Mouse (Mus musculus) right cerebral cortex, postnatal 36 days (tissue): ENCODE data around the gene Atp6v1g2.
A peak's percentile ranks its signal among the peaks of the same experiment; 100 is the strongest.

ENCODE experiments used
- DNase-seq, 2 experiments: peaks; one replicate each; pipeline ENCODE4 v3.0.0; 2022; ENCODE audit warnings: low spot score in 2 of 2, mixed read lengths in 1 of 2

Gene Atp6v1g2

GRCm38 (mm10) chr17:35236996-35237395, 3.5 kb downstream of the Atp6v1g2 start:
- no peak for DNase-seq

DNA sequence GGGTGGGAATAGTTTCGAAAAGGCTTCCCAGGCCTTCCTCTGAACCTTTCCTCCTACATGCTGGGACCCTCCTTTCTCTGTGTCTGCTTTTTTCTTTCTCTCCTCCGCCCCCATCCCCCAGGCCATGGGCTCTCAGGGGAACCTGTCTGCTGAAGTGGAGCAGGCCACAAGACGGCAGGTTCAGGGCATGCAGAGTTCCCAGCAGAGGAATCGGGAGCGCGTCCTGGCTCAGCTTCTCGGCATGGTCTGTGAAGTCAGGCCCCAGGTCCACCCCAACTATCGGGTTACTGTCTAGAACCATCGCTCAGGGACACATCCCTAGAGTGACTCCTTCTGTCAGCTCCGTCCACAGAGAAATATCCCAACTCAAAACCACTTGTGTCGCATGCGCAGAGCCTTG, 4.0 kb downstream of the Atp6v1g2 start:
- no peak for DNase-seq

GRCm38 (mm10) chr17:35239700-35240099, 6.2 kb downstream of the Atp6v1g2 start:
- no peak for DNase-seq

GRCm38 (mm10) chr17:35240384-35241304, 7.2 kb downstream of the Atp6v1g2 start:
- DNase-seq: no peak

DNA sequence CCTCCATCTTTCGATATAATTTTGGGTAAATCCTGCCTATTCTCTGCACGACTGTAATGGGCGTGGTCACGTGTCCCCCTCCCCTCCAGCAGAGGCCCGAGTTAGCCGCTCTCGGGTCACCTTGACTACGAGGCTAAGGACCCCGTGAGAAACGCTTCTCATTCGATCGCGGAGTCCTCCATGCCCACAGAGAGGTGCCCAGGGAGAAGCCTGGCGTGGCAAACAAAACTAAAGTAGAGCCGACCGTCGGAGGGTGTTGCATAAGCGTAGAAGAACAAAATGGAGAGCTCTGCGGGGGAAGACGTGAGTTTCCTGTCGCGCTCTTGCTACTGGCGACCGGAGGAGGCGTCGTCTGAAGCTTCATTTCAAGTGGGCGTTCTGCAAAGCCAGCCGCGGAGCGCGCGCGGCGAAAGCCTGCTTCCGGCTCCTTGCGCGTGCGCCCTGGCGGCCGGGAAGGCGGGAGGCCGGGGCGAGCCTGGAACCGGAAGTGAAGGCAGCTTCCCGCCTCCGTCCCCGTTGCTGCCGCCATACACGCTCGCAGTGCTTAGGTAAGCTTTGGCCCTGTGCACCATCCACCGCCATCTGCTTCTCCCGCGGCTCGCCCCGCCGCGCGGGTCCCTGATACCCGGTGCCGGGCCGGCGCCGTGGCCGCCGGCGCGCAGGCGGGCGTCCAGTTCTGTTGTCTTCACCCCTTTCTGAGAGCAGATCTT, 8.0 kb downstream of the Atp6v1g2 start, which contains the start of gene Ddx39b:
Ddx39b (plus strand) TSS at position 442 of the 710 bp plus-strand sequence.
- DNase-seq: peak; percentile 95

DNA sequence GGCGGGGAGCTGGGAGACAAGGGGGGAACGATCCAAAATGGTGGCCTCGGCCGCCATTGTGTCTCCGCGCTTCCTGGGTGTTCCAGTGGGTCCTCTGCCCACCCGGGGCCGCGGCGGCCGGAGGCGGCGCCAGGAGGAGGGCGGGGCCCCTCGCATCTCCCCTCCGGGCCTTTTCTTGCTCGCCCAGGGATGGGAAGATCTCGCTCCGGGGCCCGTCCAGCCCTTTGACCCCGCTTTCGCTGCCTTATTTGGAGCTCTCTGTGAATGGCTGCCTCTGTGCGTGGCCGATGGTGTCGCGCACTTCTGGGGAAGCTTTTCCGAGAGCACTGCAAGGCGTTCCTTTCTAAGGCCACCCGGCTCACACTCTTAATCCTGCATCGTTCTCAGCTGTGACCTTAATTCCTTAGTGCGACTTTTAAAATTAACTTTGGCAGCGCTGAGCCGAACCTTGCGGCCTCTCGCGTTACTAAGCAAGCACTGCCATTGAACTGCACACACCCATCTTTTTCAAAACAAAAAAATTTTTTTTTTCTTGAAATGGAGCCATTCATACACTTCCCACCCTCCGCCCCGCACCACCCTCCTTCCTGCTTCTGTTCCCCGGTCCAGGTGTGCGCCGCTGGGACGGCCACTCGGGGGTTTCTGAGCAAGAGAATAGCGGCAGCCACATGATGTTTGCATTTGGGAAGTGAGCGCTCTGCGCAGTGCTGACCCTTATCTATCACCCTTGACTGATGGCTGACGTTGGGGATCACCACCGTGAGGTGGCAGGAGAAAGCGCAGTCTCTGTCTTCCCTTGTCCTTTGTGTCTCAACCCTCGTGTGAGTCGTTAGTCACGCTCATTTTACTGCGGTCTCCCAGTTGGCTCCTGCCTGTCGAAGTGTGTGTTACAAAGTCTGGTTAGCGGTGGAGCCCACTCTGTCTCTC, 8.8 kb downstream of the Atp6v1g2 start:
- peak in 1 of 2 experiments; percentile 54 for DNase-seq

DNA sequence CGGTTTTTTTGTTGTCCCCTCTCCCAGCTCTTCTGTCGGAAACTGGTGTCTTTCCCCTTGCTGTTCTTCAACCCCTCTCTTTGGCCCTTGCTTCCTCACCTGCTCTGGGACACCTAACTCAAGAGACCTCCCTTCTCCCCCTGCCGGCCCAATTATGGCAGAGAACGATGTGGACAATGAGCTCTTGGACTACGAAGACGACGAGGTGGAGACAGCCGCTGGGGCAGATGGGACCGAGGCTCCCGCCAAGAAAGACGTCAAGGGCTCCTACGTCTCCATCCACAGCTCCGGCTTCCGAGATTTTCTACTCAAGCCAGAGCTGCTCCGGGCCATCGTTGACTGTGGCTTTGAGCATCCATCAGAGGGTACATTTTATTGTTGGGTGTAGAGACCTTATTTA, 9.6 kb downstream of the Atp6v1g2 start:
- DNase-seq: peak in 1 of 2 experiments; percentile 54

DNA sequence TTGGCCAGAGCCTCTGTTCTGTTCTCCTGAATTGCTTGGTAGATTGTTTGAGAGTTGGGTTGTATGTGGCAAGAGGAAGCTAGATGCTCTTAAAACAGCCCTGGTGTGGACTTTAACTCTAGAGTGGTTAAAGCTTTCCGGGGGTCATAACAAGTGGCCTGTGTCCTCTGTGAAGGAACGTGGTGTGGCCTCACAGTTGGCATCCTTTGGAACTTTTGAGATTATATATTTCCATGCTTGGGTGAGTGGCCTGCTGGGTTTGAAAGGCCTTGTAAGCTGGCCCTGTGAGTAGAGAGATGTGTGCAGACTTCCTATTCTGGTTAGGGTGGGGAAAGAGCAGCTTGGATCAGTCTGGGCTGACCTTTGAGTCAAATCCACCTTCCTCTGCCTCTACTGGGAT, 11.5 kb downstream of the Atp6v1g2 start:
- no peak for DNase-seq

- no peak for DNase-seq
Measured at GRCm38 (mm10) chr17:35245731-35246623, 12.5 kb downstream of the Atp6v1g2 start.

- DNase-seq: no peak
Measured at GRCm38 (mm10) chr17:35247144-35247543, 13.7 kb downstream of the Atp6v1g2 start.

GRCm38 (mm10) chr17:35248986-35249385, 15.5 kb downstream of the Atp6v1g2 start:
- no peak for DNase-seq

DNA sequence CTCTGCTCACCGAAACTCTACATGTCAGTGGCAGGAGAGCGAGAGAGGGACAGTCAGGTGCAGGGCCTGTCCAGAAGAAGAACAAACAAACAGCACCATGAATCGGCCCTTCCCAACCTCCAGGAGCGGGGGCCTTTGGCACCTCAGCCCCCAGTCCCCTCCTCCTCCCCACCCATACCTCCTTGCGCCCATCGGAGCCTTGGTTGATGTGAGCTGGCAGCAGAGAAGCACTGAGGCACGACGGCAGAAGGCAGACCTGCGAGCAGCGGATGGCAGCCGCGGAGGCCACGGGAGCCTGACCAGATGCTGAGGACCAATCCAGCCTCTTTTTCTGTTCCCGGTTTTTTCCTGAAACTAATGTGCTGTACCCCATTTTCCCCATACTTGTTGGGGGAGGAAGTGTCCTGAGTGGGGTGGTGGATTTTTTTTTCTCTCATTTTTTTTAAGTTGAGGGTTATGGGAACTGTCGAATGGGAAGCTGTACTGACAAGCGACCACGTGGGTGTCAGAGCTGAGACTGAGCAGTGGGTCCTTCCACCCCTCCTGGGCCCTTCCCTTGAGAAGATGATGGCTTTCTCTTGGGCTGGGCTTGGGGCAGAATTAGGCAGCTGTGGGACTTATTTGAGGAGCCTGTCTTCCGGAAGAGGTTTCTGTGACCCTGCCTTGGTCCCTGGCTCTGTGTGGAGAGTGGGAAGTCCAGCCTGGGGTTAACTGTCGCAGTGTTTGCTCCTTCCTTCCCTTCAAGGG, 16.2 kb downstream of the Atp6v1g2 start:
- no peak for DNase-seq

DNA sequence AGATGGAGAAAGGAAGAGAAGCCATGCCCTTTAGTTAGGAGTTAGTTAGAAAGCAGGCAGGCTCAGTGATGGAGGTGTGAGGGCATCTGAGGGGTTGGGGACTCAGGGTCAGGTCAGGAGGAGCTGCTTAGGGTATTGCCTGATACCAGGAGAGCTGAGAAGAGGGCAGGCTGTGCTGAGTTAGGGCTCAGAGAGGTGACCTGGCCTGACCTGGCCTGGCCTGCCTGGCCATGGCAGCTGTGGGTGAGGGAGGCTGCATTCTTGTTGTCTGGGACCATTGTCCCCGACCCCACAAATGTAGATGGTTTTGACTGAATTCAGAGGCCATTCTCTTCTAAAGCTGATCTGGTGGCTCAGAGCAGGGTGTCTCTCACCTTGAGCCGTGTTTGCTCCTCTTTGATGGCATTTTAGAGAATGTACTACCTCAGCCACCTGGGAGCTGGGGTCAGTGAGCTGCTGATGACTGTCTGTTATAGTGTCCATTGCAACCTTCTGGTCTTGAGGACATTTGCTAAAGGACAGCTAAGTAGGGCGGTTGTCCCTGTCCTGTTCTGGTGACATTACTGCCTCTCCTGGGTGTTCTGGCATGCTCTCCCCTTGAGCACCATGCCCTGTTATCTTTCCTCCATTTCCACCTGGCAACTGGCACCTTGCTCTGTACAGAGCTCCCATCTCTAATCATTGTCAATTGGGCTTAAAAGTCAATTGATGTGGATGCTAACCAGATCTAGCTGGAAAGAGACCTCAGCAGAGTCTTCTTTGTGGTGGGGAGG, 17.1 kb downstream of the Atp6v1g2 start:
- no peak for DNase-seq

DNA sequence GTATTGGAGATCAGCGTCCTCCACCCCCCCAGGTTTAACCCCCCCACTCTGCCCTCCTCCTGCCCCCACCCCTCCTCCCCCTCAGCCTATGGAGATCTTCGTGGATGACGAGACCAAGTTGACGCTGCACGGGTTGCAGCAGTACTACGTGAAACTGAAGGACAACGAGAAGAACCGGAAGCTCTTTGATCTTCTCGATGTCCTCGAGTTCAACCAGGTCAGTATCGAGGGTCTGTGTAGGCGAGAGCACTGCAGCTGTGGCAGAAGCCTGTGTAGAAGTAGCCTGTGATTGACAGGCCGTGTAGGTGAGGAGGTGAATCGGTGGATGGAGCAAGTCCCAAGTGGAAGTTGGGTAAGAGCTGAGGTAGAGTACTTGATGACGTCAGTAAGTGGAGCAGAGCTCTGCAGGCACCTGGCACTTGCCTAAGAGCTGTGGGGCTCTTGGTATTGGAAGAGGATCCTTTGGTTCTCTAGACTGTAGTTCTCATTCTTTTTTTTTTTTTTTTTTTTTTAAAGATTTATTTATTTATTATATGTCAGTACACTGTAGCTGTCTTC, 17.8 kb downstream of the Atp6v1g2 start:
- no peak for DNase-seq

DNA sequence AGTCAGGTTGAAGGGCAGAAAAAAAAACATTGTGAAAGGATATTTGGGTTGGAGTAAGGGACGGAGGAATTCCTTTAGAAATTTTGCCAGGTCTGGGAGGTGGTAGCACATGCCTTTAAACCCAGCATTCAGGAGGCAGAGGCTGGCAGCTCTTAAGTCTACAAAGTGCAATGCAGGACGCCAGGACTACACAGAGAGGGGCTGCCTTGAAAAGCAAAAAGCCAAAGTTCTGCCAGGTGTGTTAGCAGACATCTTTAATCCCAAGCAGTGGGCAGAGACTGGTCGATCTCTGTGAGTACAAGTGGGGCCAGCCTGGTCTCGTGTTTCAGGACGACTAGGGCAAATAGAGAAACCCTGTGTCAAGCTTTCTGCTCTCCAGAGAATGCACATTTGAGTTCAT, 18.5 kb downstream of the Atp6v1g2 start:
- DNase-seq: no peak

GRCm38 (mm10) chr17:35252619-35253292, 19.3 kb downstream of the Atp6v1g2 start:
- no peak for DNase-seq

DNA sequence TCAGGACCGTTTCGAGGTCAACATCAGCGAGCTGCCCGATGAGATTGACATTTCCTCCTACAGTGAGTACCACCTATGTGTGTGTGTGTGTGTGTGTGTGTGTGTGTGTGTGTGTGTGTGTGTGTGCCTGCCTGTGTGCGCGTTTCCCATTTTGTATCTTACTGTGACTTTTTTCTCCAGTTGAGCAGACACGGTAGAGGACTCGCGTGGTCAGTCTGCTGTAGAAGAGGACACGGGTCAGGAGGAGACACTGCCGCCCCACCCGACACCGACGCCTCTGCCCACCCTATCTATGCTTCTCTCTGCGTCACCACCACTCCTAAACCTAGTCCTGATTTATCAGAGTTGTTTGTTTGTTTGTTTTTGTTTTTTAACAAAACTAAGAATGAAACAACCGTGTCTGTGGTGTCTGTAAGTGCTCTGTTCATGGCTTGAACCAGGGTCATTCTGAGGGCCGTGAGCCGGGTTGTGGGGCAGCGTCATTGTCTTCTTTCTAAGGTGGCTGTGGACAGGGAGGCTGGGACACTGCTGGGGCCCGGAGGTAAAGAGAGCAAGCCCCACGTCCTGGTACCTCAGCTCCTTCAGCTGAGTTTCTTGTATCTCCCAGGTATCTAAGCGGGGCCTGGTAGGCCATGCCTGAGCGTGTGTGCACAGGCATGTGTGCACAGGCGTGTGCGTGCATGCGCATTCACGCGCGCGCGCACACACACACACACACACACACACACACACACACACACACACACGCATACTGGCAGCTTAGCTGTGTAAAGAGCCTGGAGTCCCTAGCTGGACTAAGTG, 20.0 kb downstream of the Atp6v1g2 start:
- no peak for DNase-seq
